ENCODE assay signal across 8 mouse cellular contexts in genomic region chr1:87156199-87156587, GRCm38 (mm10). TPM values are rescaled to one million over a fixed set of nuclear protein-coding genes. Genes with fewer than 3 reads are reported as not detected.
DNase-seq lines count a peak whose midpoint lies in the region; ATAC-seq and TF ChIP-seq lines count a peak whose summit lies in the region.

Gene Ecel1, minus strand, starts transcription at chr1:87156521.

- no peaks in the 10 kb centered on the region for H3K4me1 ChIP-seq in lung, embryonic 14.5 days (ENCODE audit: insufficient read depth)
- peaks cover 30% of the 10 kb centered on the region for H3K4me1 ChIP-seq in embryonic facial prominence, embryonic 15.5 days
- H3K4me1 ChIP-seq in intestine, embryonic 14.5 days (replicated peaks; ENCODE audit: control insufficient read depth, insufficient read depth, low read length): peaks cover 7% of the 10 kb centered on the region; the same call in 1 of the 2 replicates
- H3K4me1 ChIP-seq in neural tube, embryonic 15.5 days: peaks cover 39% of the 10 kb centered on the region

- peak within 1 kb of the TSS; percentile 60 for H3K4me2 ChIP-seq in lung, embryonic 14.5 days
- peak within 1 kb of the TSS; percentile 81 for H3K4me2 ChIP-seq in embryonic facial prominence, embryonic 15.5 days (replicated peaks)
- peak within 1 kb of the TSS; percentile 57 for H3K4me2 ChIP-seq in intestine, embryonic 14.5 days (ENCODE audit: low read length)
- H3K4me2 ChIP-seq in neural tube, embryonic 15.5 days: peak within 1 kb of the TSS; percentile 74

- WGBS in lung, embryonic 14.5 days: 2% methylated on average over 12 of the region's 12 CpGs
- WGBS in embryonic facial prominence, embryonic 15.5 days: under 1% methylated on average over 11 of the region's 12 CpGs
- WGBS in intestine, embryonic 14.5 days: 5% methylated on average over 11 of the region's 12 CpGs
- WGBS in neural tube, embryonic 15.5 days: 2% methylated on average over 11 of the region's 12 CpGs

- no peak within 1 kb of the TSS for H3K27ac ChIP-seq in lung, embryonic 14.5 days (ENCODE audit: low read depth)
- no peak within 1 kb of the TSS for H3K27ac ChIP-seq in embryonic facial prominence, embryonic 15.5 days (replicated peaks)
- H3K27ac ChIP-seq in intestine, embryonic 14.5 days (ENCODE audit: low read depth): no peak within 1 kb of the TSS
- H3K27ac ChIP-seq in neural tube, embryonic 15.5 days (replicated peaks): peak within 1 kb of the TSS; percentile 45

- no peak for TF ChIP-seq CTCF in lung, embryonic 14.5 days (IDR thresholded peaks at IDR 0.05; ENCODE audit: low read depth)

- no peak within 1 kb of the TSS; the same call in 1 of the 2 replicates for H3K9ac ChIP-seq in lung, embryonic 14.5 days
- no peak within 1 kb of the TSS for H3K9ac ChIP-seq in embryonic facial prominence, embryonic 15.5 days
- no peak within 1 kb of the TSS for H3K9ac ChIP-seq in intestine, embryonic 14.5 days (ENCODE audit: low read length)
- H3K9ac ChIP-seq in neural tube, embryonic 15.5 days (replicated peaks): peak within 1 kb of the TSS; percentile 64

- H3K4me3 ChIP-seq in lung, embryonic 14.5 days (ENCODE audit: low read depth, low read length): peak within 1 kb of the TSS; percentile 33
- H3K4me3 ChIP-seq in embryonic facial prominence, embryonic 15.5 days (replicated peaks): peak within 1 kb of the TSS; percentile 44
- peak within 1 kb of the TSS; percentile 33 for H3K4me3 ChIP-seq in intestine, embryonic 14.5 days (ENCODE audit: low read depth, low read length)
- peak within 1 kb of the TSS; percentile 49 for H3K4me3 ChIP-seq in neural tube, embryonic 15.5 days (replicated peaks)

- H3K27me3 ChIP-seq in lung, embryonic 14.5 days (ENCODE audit: insufficient read depth, low read length): peaks cover 83% of the 10 kb centered on the region
- H3K27me3 ChIP-seq in embryonic facial prominence, embryonic 15.5 days: peaks cover 89% of the 10 kb centered on the region
- H3K27me3 ChIP-seq in intestine, embryonic 14.5 days (replicated peaks; ENCODE audit: control insufficient read depth, insufficient read depth, low read length): peaks cover 82% of the 10 kb centered on the region
- peaks cover 93% of the 10 kb centered on the region for H3K27me3 ChIP-seq in neural tube, embryonic 15.5 days (replicated peaks)

- no peaks in the 10 kb centered on the region for H3K36me3 ChIP-seq in lung, embryonic 14.5 days (ENCODE audit: insufficient read depth)
- no peaks in the 10 kb centered on the region for H3K36me3 ChIP-seq in embryonic facial prominence, embryonic 15.5 days
- no peaks in the 10 kb centered on the region for H3K36me3 ChIP-seq in intestine, embryonic 14.5 days (ENCODE audit: control insufficient read depth, insufficient read depth, low read length)
- no peaks in the 10 kb centered on the region for H3K36me3 ChIP-seq in neural tube, embryonic 15.5 days

- no peaks in the 10 kb centered on the region for H3K9me3 ChIP-seq in lung, embryonic 14.5 days (ENCODE audit: low read depth, low read length)
- no peaks in the 10 kb centered on the region for H3K9me3 ChIP-seq in embryonic facial prominence, embryonic 15.5 days (replicated peaks)
- H3K9me3 ChIP-seq in intestine, embryonic 14.5 days (ENCODE audit: control insufficient read depth, low read length): no peaks in the 10 kb centered on the region
- H3K9me3 ChIP-seq in neural tube, embryonic 15.5 days (replicated peaks): no peaks in the 10 kb centered on the region

- no peak for DNase-seq in lung, embryonic 14.5 days
- no peak for DNase-seq in lung, postnatal 25 days (ENCODE audit: low spot score)
- DNase-seq in intestine, embryonic 14.5 days (ENCODE audit: low spot score): no peak
- no peak for DNase-seq in urinary bladder, postnatal 4 days (ENCODE audit: low spot score in 2 of 2)
- DNase-seq in layer of hippocampus, adult 9-10 months (ENCODE audit: low spot score): no peak
- no peak for DNase-seq in adrenal gland, postnatal 14 days

- no peak for ATAC-seq in lung, embryonic 14.5 days (ENCODE audit: insufficient read depth)
- ATAC-seq in embryonic facial prominence, embryonic 15.5 days (ENCODE audit: insufficient number of reproducible peaks, low FRiP score, low TSS enrichment, low read depth): no peak
- no peak for ATAC-seq in intestine, embryonic 14.5 days (replicated peaks; ENCODE audit: low FRiP score, low TSS enrichment, low read depth)
- no peak; the same call in 1 of the 2 replicates for ATAC-seq in neural tube, embryonic 15.5 days (ENCODE audit: low FRiP score)

RNA-seq across cellular contexts. Expression of gene Ecel1, which starts in this region (rescaled TPM):
- 0.26 and 0.61 TPM in 2 replicates for polyA plus RNA-seq in lung, embryonic 14.5 days (2014; fragmentation: Nextera tagmentation; extraction: Ambion mirVana)
- 1.5 and 1.6 TPM in 2 replicates for polyA plus RNA-seq in embryonic facial prominence, embryonic 15.5 days (2015; fragmentation: Nextera tagmentation; extraction: Ambion mirVana)
- 1.3 and 1.5 TPM in 2 replicates for polyA plus RNA-seq in intestine, embryonic 14.5 days (2014; fragmentation: Nextera tagmentation; extraction: Ambion mirVana)
- polyA plus RNA-seq in neural tube, embryonic 15.5 days (2015; fragmentation: Nextera tagmentation; extraction: Ambion mirVana): 71.9 and 84.7 TPM in 2 replicates
- total RNA-seq in adrenal gland, postnatal 14 days (2021): 0.70 and 2.6 TPM in 2 replicates

Comparison
In these comparisons a context has a peak if more than half of its experiments do, and no peak if none do; other contexts are left out.
1. RNA of gene Ecel1 (polyA plus RNA-seq): 71.9 to 84.7 TPM in neural tube, embryonic 15.5 days; 1.5 to 1.6 TPM in embryonic facial prominence, embryonic 15.5 days, 1.3 to 1.5 TPM in intestine, embryonic 14.5 days and 0.26 to 0.61 TPM in lung, embryonic 14.5 days; every median in the first group is over 10 times any median in the second.
2. Peak in every context shown above with its lines, with median percentiles within 50 percentile points of each other: H3K4me2 ChIP-seq and H3K4me3 ChIP-seq.